Mouse (Mus musculus) stomach, embryonic 14.5 days (tissue): ENCODE data around the gene B3galnt1. TPM values are rescaled to one million over a fixed set of nuclear protein-coding genes. Genes with fewer than 3 reads are reported as not detected.

Source experiments
- ATAC-seq: fragments of 200-750 bp; cut with Nextera tagmentation; 2 replicates; pipeline ENCODE4 v1.8.0; 2017; ENCODE audit warnings: low read depth, moderate TSS enrichment; ENCODE audit not compliant: insufficient number of reproducible peaks, insufficient read depth, low FRiP score
- H3K27ac ChIP-seq: fragments of 300-500 bp; sonication (generic); 2 replicates; pipeline ENCODE4 v1.5.1; 2014; ENCODE audit warnings: mild to moderate bottlenecking, low read length, moderate library complexity, mixed read lengths
- H3K27me3 ChIP-seq: fragments of 300-500 bp; sonication (generic); 2 replicates; pipeline ENCODE4 v1.6.1; 2014; ENCODE audit warnings: low read length, control low read depth, mixed read lengths; ENCODE audit not compliant: control insufficient read depth, insufficient read depth
- H3K36me3 ChIP-seq: fragments of 300-500 bp; sonication (generic); 2 replicates; pipeline ENCODE4 v1.6.1; 2014; ENCODE audit warnings: mild to moderate bottlenecking, control low read depth, low read length, moderate library complexity, mixed read lengths; ENCODE audit not compliant: control insufficient read depth, insufficient read depth
- H3K4me1 ChIP-seq: fragments of 300-500 bp; sonication (generic); 2 replicates; pipeline ENCODE4 v1.6.1; 2014; ENCODE audit warnings: low read length, control low read depth, mixed read lengths; ENCODE audit not compliant: control insufficient read depth, insufficient read depth
- H3K4me2 ChIP-seq: fragments of 300-500 bp; sonication (generic); replicated peaks from 2 replicates; pipeline ENCODE4 v1.6.1; 2014; ENCODE audit warnings: low read depth, low read length, control low read depth
- H3K4me3 ChIP-seq: fragments of 300-500 bp; sonication (generic); 2 replicates; pipeline ENCODE4 v1.5.1; 2014; ENCODE audit warnings: low read depth, low read length, control low read depth
- H3K9ac ChIP-seq: fragments of 300-500 bp; sonication (generic); replicated peaks from 2 replicates; pipeline ENCODE4 v1.6.1; 2014; ENCODE audit warnings: low read depth, mild to moderate bottlenecking, control low read depth, low read length, moderate library complexity, mixed read lengths
- H3K9me3 ChIP-seq: fragments of 300-500 bp; sonication (generic); 2 replicates; pipeline ENCODE4 v1.6.1; 2016; ENCODE audit warnings: low read depth, low read length, control low read depth; ENCODE audit not compliant: control insufficient read depth
- WGBS: fragments of 180-500 bp; shearing (Covaris S2); extraction: QIAGEN DNeasy Blood & Tissue Kit; methylation state at CpG from one replicate; pipeline ENCODE4 v1.1.7; 2014; 5-methylcytosine and 5-hydroxymethylcytosine counted together
- polyA plus RNA-seq: library from polyadenylated mRNA; unstranded; fragments of >200 nt; fragmentation: Nextera tagmentation; extraction: Ambion mirVana; gene quantifications from 2 replicates; pipeline ENCODE4 v1.2.1, GENCODE M21; 2014

B3galnt1 gene
- polyA plus RNA-seq, 1 experiment from 2014 or later, result 43.1 TPM

GRCm38 (mm10) chr3:69556092-69556778, 42.5 kb downstream of the B3galnt1 start:
- H3K9me3 ChIP-seq, result no peaks in the 10 kb centered on the region
- no peaks in the 10 kb centered on the region for H3K27me3 ChIP-seq
- no peak overlapping the region for H3K4me3 ChIP-seq
- no peak for ATAC-seq
- WGBS, result 80% methylated on average over 12 of the region's 12 CpGs
- no peak overlapping the region for H3K4me2 ChIP-seq
- H3K27ac ChIP-seq, result no peak overlapping the region
- H3K4me1 ChIP-seq, result peaks cover 6% of the 10 kb centered on the region; the same call in 1 of the 2 replicates
- H3K9ac ChIP-seq, result no peak overlapping the region
- H3K36me3 ChIP-seq, result no peaks in the 10 kb centered on the region

DNA sequence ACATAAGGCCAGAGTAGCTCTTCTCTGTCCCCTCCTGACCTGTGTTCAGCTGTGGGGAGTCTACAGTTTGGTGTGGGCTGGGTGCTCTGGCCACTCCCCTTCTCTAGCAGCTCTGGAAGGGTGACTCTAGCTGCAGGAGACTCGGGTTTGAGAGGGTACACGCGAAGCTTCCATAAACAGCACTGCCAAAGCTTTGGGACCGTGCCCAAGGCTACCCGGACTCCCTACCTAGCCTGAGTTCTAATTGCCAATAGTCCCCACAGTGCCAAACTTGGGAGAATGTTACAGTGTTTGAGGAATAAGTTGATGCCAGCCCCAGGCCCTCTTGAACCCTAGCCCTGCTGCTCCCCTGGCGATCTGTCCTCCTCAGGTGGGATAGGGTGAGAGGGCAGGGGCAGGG, 43.2 kb downstream of the B3galnt1 start:
- Histone ChIP-seq H3K9me3 (no peaks in the 10 kb centered on the region), H3K27me3 (no peaks in the 10 kb centered on the region), H3K4me1 (peaks cover 6% of the 10 kb centered on the region; the same call in 1 of the 2 replicates), H3K27ac (no peak overlapping the region), H3K4me3 (no peak overlapping the region), H3K4me2 (no peak overlapping the region), H3K36me3 (no peaks in the 10 kb centered on the region), H3K9ac (no peak overlapping the region)
- WGBS, result 86% methylated on average over 6 of the region's 6 CpGs
- ATAC-seq, result no peak

DNA sequence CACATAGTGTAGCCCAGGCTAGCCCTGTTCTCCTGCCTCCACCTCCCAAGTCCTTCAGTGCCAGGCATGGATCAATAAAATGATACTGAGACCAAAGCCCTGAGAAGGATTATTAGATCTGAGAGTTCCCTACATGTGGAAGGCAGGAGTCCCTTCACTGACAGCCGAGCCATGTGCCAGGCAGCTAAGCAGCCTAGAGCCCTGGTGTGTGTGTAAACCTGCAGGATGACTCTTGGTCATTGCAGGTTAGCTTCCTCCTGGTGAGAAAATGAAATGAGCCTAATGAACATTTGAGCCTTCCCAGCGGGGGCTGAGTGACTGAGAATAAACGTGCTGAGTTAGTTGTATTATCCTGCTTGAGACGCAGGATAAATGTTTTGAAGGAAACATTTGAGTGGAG, 49.2 kb downstream of the B3galnt1 start:
- ATAC-seq, result no peak
- H3K36me3 ChIP-seq, result no peaks in the 10 kb centered on the region
- WGBS, result 75% methylated on average over 4 of the region's 4 CpGs

DNA sequence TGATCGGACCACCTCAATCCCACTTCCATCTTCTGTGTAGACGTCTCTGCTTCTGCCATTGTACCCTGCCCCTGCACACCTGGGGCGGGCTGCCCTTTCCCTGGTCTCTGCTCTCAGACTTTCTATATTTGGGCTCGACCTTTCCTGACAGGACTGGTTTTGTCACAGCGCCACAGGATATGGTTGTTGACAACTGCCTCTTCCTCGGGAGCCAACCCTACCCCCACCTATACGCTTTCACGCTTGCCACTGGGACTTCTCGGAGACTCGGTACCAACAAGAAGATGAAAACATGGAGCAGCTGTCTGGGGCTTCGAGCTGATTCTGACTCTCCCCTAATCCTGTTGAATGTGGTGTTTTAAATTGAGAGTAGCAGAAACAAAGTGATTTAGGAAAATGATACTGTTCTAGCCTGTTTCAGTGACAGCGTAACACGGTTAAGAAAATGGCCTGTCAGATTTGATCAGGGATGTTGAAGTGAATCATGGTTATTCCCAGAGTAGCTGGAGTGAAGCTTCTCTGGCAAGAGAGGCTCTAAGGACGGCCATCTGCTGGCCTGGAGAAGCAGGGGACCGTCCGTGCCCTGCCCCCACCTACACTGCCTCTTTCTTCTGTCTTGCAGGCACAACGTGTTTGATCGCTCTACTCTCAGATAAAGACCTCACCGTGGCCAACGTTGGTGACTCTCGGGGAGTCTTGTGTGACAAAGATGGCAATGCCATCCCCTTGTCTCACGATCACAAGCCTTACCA, 49.9 kb downstream of the B3galnt1 start:
- no peak for ATAC-seq
- no peak overlapping the region for H3K4me3 ChIP-seq
- no peaks in the 10 kb centered on the region for H3K9me3 ChIP-seq
- H3K27ac ChIP-seq, result no peak overlapping the region
- H3K36me3 ChIP-seq, result no peaks in the 10 kb centered on the region
- H3K9ac ChIP-seq, result no peak overlapping the region
- no peaks in the 10 kb centered on the region for H3K4me1 ChIP-seq
- no peak overlapping the region for H3K4me2 ChIP-seq
- WGBS, result 76% methylated on average over 22 of the region's 22 CpGs
- H3K27me3 ChIP-seq, result no peaks in the 10 kb centered on the region

More for the DNA sequence above, 49.2 kb downstream of the B3galnt1 start:
- H3K4me3 ChIP-seq, result no peak overlapping the region
- H3K9ac ChIP-seq, result no peak overlapping the region
- H3K27ac ChIP-seq, result no peak overlapping the region
- no peaks in the 10 kb centered on the region for H3K4me1 ChIP-seq
- H3K4me2 ChIP-seq, result no peak overlapping the region
- no peaks in the 10 kb centered on the region for H3K27me3 ChIP-seq
- H3K9me3 ChIP-seq, result no peaks in the 10 kb centered on the region

GRCm38 (mm10) chr3:69545017-69545416, 53.7 kb downstream of the B3galnt1 start:
- H3K4me1 ChIP-seq, result no peaks in the 10 kb centered on the region
- H3K27me3 ChIP-seq, result no peaks in the 10 kb centered on the region
- no peak overlapping the region for H3K4me3 ChIP-seq
- H3K9ac ChIP-seq, result no peak overlapping the region
- H3K27ac ChIP-seq, result no peak overlapping the region
- H3K4me2 ChIP-seq, result no peak overlapping the region
- 74% methylated on average over 5 of the region's 5 CpGs for WGBS
- ATAC-seq, result no peak
- H3K9me3 ChIP-seq, result no peaks in the 10 kb centered on the region
- no peaks in the 10 kb centered on the region for H3K36me3 ChIP-seq

DNA sequence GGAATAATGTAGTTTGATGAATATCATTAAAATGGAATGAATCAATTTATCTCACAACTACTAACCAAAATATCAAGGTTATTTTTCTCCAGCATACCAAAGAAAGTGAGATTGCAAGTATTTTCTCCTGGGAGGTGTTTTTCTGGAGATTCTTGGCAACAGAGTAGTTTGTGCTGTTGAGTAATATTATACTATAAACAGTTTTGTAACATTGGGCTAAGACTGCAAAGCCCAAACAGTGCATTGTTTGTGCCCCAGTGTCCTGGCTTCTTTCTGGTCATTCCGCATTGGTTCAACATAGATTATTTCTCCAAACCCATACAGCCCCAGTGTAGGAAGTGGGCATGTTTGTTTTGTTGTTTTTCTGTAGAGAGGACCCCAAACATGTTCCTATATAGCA, 55.0 kb downstream of the B3galnt1 start:
- H3K4me2 ChIP-seq, result no peak overlapping the region
- H3K4me1 ChIP-seq, result no peaks in the 10 kb centered on the region
- H3K4me3 ChIP-seq, result no peak overlapping the region
- H3K27ac ChIP-seq, result no peak overlapping the region
- 85% methylated on average over 1 of the region's 1 CpGs for WGBS
- no peaks in the 10 kb centered on the region for H3K27me3 ChIP-seq
- no peak overlapping the region for H3K9ac ChIP-seq
- no peaks in the 10 kb centered on the region for H3K36me3 ChIP-seq
- H3K9me3 ChIP-seq, result no peaks in the 10 kb centered on the region
- ATAC-seq, result no peak

- ATAC-seq, result no peak
- Histone ChIP-seq H3K9me3 (no peaks in the 10 kb centered on the region), H3K27ac (no peak overlapping the region), H3K9ac (no peak overlapping the region), H3K27me3 (no peaks in the 10 kb centered on the region), H3K4me1 (no peaks in the 10 kb centered on the region), H3K4me3 (no peak overlapping the region), H3K36me3 (no peaks in the 10 kb centered on the region), H3K4me2 (no peak overlapping the region)
- WGBS, result 83% methylated on average over 8 of the region's 8 CpGs
These were observed 55.8 kb downstream of the B3galnt1 start for GRCm38 (mm10) chr3:69542962-69543361.

DNA sequence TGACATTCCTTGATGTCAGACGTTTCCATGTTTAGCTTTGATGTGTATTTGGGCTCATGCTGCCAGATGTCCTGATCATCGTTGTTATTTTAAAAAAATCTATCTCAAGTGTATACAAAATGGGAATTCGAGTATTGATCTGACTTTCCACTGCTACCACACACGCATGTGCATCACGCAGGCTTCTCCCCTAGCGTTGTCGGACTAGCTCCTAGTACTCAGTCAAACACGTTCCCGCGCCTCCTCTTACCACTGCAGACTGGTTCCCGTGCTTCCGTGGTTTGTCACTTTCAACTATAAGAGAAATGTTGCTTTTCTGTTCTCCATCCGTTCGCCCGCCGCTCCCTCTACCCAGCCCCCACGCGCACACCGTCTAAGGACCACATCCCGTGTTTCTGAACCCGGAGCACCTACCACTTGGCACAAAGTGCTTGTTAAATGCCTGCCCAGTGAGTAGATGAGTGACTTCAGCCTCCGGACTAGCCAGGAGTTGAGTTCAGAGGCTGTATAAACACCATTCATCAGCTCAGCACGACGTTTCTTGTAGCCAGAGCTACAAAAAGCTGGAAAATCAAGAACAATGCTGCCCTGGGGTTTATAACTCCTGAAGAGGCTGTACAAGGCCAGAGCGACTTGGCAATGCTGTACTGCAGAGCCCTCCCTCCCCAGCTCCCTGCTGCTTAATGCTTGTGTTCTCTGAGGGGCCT, 62.7 kb downstream of the B3galnt1 start:
- Histone ChIP-seq H3K27me3 (no peaks in the 10 kb centered on the region), H3K4me2 (no peak overlapping the region), H3K9me3 (no peaks in the 10 kb centered on the region), H3K4me1 (peaks cover 14% of the 10 kb centered on the region), H3K27ac (0 out of 2 replicates have a peak overlapping the region, but pooled peaks have one; percentile 22), H3K4me3 (no peak overlapping the region), H3K9ac (no peak overlapping the region), H3K36me3 (no peaks in the 10 kb centered on the region)
- ATAC-seq, result 0 out of 2 replicates have a peak, but pooled peaks have one; percentile 57
- WGBS, result 35% methylated on average over 25 of the region's 25 CpGs
